Mouse (Mus musculus) stomach, embryonic 14.5 days (tissue): ENCODE measurements around the gene Klk12. TPM values are rescaled to one million over a fixed set of nuclear protein-coding genes. Genes with fewer than 3 reads are reported as not detected.

Experiments
- ATAC-seq: fragments of 200-750 bp; cut with Nextera tagmentation; 2 replicates; pipeline ENCODE4 v1.8.0; 2017; ENCODE audit warnings: low read depth, moderate TSS enrichment; ENCODE audit not compliant: insufficient number of reproducible peaks, insufficient read depth, low FRiP score
- H3K27ac ChIP-seq: fragments of 300-500 bp; sonication (generic); 2 replicates; pipeline ENCODE4 v1.5.1; 2014; ENCODE audit warnings: mild to moderate bottlenecking, low read length, moderate library complexity, mixed read lengths
- H3K27me3 ChIP-seq: fragments of 300-500 bp; sonication (generic); 2 replicates; pipeline ENCODE4 v1.6.1; 2014; ENCODE audit warnings: low read length, control low read depth, mixed read lengths; ENCODE audit not compliant: control insufficient read depth, insufficient read depth
- H3K36me3 ChIP-seq: fragments of 300-500 bp; sonication (generic); 2 replicates; pipeline ENCODE4 v1.6.1; 2014; ENCODE audit warnings: mild to moderate bottlenecking, control low read depth, low read length, moderate library complexity, mixed read lengths; ENCODE audit not compliant: control insufficient read depth, insufficient read depth
- H3K4me1 ChIP-seq: fragments of 300-500 bp; sonication (generic); 2 replicates; pipeline ENCODE4 v1.6.1; 2014; ENCODE audit warnings: low read length, control low read depth, mixed read lengths; ENCODE audit not compliant: control insufficient read depth, insufficient read depth
- H3K4me2 ChIP-seq: fragments of 300-500 bp; sonication (generic); replicated peaks from 2 replicates; pipeline ENCODE4 v1.6.1; 2014; ENCODE audit warnings: low read depth, low read length, control low read depth
- H3K4me3 ChIP-seq: fragments of 300-500 bp; sonication (generic); 2 replicates; pipeline ENCODE4 v1.5.1; 2014; ENCODE audit warnings: low read depth, low read length, control low read depth
- H3K9ac ChIP-seq: fragments of 300-500 bp; sonication (generic); replicated peaks from 2 replicates; pipeline ENCODE4 v1.6.1; 2014; ENCODE audit warnings: low read depth, mild to moderate bottlenecking, control low read depth, low read length, moderate library complexity, mixed read lengths
- H3K9me3 ChIP-seq: fragments of 300-500 bp; sonication (generic); 2 replicates; pipeline ENCODE4 v1.6.1; 2016; ENCODE audit warnings: low read depth, low read length, control low read depth; ENCODE audit not compliant: control insufficient read depth
- WGBS: fragments of 180-500 bp; shearing (Covaris S2); extraction: QIAGEN DNeasy Blood & Tissue Kit; methylation state at CpG from one replicate; pipeline ENCODE4 v1.1.7; 2014; 5-methylcytosine and 5-hydroxymethylcytosine counted together
- polyA plus RNA-seq: library from polyadenylated mRNA; unstranded; fragments of >200 nt; fragmentation: Nextera tagmentation; extraction: Ambion mirVana; gene quantifications from 2 replicates; pipeline ENCODE4 v1.2.1, GENCODE M21; 2014

The Klk12 gene
- polyA plus RNA-seq, 1 experiment from 2014 or later = 0.27 TPM

DNA sequence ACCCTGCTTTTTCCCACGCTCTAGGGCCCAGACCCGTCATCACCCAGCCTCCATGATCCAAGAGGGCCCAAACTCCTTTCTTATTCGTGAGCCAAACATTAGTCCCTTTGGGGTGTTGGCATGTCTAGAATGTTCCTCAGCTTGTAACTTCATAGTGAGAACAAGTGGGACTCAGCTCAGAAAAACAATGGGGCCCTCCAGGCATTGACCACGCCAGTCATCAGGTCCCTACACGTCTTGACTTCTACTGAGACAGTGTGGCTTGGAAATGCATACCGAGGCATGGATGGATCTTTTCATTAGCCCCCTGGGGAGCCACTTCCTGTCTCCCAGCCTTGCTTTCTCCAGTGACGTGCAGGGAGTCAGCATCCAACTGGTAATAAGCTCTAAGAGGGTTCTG, 31.2 kb downstream of the Klk12 start:
- Histone ChIP-seq H3K4me1 (peaks cover 4% of the 10 kb centered on the region; the same call in 1 of the 2 replicates), H3K9ac (no peak overlapping the region), H3K9me3 (no peaks in the 10 kb centered on the region), H3K27ac (no peak overlapping the region), H3K27me3 (0 out of 2 replicates have a peak, but pooled peaks cover 3% of the 10 kb centered on the region), H3K36me3 (no peaks in the 10 kb centered on the region), H3K4me2 (no peak overlapping the region), H3K4me3 (no peak overlapping the region)
- ATAC-seq = no peak
- 76% methylated on average over 7 of the region's 7 CpGs for WGBS

DNA sequence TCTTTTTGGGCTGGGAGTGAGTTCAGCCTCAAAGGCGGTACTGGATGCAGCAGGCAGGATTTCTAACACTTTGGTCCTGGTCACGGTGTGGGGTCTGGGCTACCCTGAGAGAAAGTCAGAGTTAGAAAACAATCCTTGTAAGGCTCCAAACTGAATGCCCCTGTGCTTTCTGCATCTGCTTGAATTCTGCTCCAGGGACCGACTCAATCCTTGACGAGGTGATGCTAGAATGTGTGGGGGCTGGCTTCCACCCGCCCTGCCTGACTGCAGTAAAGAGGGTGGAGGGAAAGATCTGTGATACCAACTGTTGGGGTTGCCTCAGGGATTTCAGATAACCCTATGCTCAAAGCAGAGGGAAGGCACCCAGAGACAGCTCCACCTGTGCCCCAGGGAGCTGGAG, 42.3 kb downstream of the Klk12 start, which contains the start of gene Klk7:
Gene Klk7 (plus strand): TSS at position 301 of the 400 bp plus-strand sequence.
- no peaks in the 10 kb centered on the region for H3K4me1 ChIP-seq
- H3K4me3 ChIP-seq = no peak within 1 kb of the TSS
- H3K27ac ChIP-seq = no peak within 1 kb of the TSS
- ATAC-seq = no peak
- no peaks in the 10 kb centered on the region for H3K9me3 ChIP-seq
- H3K4me2 ChIP-seq = no peak within 1 kb of the TSS
- WGBS = 42% methylated on average over 5 of the region's 5 CpGs
- no peaks in the 10 kb centered on the region for H3K36me3 ChIP-seq
- no peaks in the 10 kb centered on the region for H3K27me3 ChIP-seq
- no peak within 1 kb of the TSS for H3K9ac ChIP-seq

DNA sequence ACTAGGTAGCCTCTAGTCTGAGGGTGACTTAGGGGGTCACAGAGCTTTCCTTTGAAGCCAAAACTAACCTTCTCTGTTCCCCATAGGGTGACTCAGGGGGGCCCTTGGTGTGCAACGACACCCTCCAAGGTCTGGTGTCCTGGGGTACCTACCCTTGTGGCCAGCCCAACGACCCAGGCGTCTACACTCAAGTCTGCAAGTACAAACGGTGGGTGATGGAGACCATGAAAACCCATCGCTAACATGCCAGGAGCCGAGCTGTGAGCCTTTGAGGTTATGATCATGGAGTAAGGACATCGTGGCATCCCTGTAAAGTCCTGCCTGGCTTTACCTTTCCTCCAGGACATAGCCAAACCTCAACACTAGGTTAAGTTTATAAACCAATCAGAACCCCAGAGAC, 46.5 kb downstream of the Klk12 start:
- WGBS = 89% methylated on average over 7 of the region's 7 CpGs
- H3K27ac ChIP-seq = no peak overlapping the region
- H3K36me3 ChIP-seq = no peaks in the 10 kb centered on the region
- no peak overlapping the region for H3K4me2 ChIP-seq
- no peak for ATAC-seq
- H3K4me1 ChIP-seq = no peaks in the 10 kb centered on the region
- H3K27me3 ChIP-seq = no peaks in the 10 kb centered on the region
- no peak overlapping the region for H3K9ac ChIP-seq
- no peaks in the 10 kb centered on the region for H3K9me3 ChIP-seq
- no peak overlapping the region for H3K4me3 ChIP-seq

DNA sequence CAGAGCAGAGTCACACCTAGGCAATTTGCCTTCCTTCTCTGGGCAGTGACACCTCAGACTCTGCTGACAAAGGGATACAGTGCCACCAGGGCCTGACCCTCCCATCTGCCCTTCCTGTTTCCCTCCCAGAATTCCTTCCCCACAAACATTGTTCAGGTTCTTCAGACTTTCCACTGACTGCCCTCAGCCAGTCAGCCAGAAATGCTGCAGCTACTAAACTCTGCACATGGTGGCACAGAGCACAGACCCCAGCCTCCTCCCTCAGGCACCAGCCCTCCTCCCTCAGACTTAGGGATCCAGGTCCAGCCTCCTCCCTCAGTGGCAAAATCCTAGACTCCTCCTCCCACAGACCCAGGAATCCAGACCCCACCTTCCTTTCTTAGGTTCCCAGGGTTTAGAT, 48.0 kb downstream of the Klk12 start:
- ATAC-seq = no peak
- no peaks in the 10 kb centered on the region for H3K27me3 ChIP-seq
- no peak overlapping the region for H3K27ac ChIP-seq
- no peak overlapping the region for H3K4me3 ChIP-seq
- H3K9me3 ChIP-seq = no peaks in the 10 kb centered on the region
- H3K36me3 ChIP-seq = no peaks in the 10 kb centered on the region
- no peak overlapping the region for H3K9ac ChIP-seq
- no peaks in the 10 kb centered on the region for H3K4me1 ChIP-seq
- H3K4me2 ChIP-seq = no peak overlapping the region

DNA sequence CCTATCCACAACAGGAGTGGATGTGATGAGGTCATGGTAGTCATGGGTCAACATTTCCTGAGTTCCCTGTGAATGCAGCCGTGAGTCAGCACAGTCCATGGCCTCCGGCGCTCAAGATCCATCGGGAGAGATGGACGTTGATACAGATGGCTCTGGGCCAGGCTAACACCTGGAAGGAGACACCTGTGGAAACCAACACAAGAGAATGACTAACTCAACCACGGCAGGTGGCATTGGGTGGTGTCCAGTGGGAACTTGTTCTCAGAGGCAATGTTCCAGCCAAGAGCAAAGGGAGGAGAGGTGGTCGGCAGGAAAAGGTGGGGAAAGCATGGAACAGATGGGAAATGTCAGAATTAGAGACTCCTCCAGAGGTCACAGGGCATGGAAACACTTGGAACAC, 52.9 kb downstream of the Klk12 start:
- WGBS = 79% methylated on average over 7 of the region's 7 CpGs
- Histone ChIP-seq H3K4me2 (no peak overlapping the region), H3K9ac (no peak overlapping the region), H3K36me3 (no peaks in the 10 kb centered on the region), H3K4me3 (no peak overlapping the region), H3K4me1 (no peaks in the 10 kb centered on the region), H3K9me3 (no peaks in the 10 kb centered on the region), H3K27ac (no peak overlapping the region), H3K27me3 (no peaks in the 10 kb centered on the region)
- no peak for ATAC-seq

Other genes starting within 250 kb of the Klk12 start
- gene Cd33, start 224.5 kb upstream of the Klk12 start, polyA plus RNA-seq = 1.9 and 4.3 TPM in 2 replicates
- 3.2 and 5.0 TPM in 2 replicates for gene Zfp658, start 206.6 kb upstream of the Klk12 start, polyA plus RNA-seq
- gene Zfp719, start 189.3 kb upstream of the Klk12 start, polyA plus RNA-seq = 14.7 and 14.8 TPM in 2 replicates
- gene Zfp819, start 161.7 kb upstream of the Klk12 start, polyA plus RNA-seq = 0.23 and 0.36 TPM in 2 replicates
- 0.17 TPM in 1 of 2 replicates, not detected in the other for gene Ceacam18, start 134.2 kb upstream of the Klk12 start, polyA plus RNA-seq
- gene Siglece, start 108.7 kb upstream of the Klk12 start, polyA plus RNA-seq = 0.80 and 0.95 TPM in 2 replicates
- 11.0 TPM in 2 replicates for gene Ctu1, start 96.9 kb upstream of the Klk12 start, polyA plus RNA-seq
- 0.32 TPM in 1 of 2 replicates, not detected in the other for gene Klk14, start 78.5 kb upstream of the Klk12 start, polyA plus RNA-seq
- 1.6 and 1.8 TPM in 2 replicates for gene Klk13, start 56.3 kb upstream of the Klk12 start, polyA plus RNA-seq
- gene Klk11, start 5.7 kb downstream of the Klk12 start, polyA plus RNA-seq = 2.6 TPM in 2 replicates
- gene Klk10, start 12.1 kb downstream of the Klk12 start, polyA plus RNA-seq = 3.1 and 3.5 TPM in 2 replicates
- 0.17 TPM in 1 of 2 replicates, not detected in the other for gene Klk9, start 23.0 kb downstream of the Klk12 start, polyA plus RNA-seq
- 28.5 and 39.0 TPM in 2 replicates for gene Klk8, start 28.7 kb downstream of the Klk12 start, polyA plus RNA-seq
- not detected in 2 replicates for gene Klk7, start 42.4 kb downstream of the Klk12 start, polyA plus RNA-seq
- not detected in 2 replicates for gene Klk6, start 55.6 kb downstream of the Klk12 start, polyA plus RNA-seq
- not detected in 2 replicates for gene Klk5, start 73.1 kb downstream of the Klk12 start, polyA plus RNA-seq
- gene Klk4, start 112.3 kb downstream of the Klk12 start, polyA plus RNA-seq = not detected in 2 replicates
- gene Klk15, start 164.8 kb downstream of the Klk12 start, polyA plus RNA-seq = not detected in 2 replicates
- not detected in 2 replicates for gene Klk1b8, start 181.8 kb downstream of the Klk12 start, polyA plus RNA-seq
- not detected in 2 replicates for gene Klk1b1, start 197.9 kb downstream of the Klk12 start, polyA plus RNA-seq
- not detected in 2 replicates for gene Klk1b9, start 207.2 kb downstream of the Klk12 start, polyA plus RNA-seq
- gene Klk1b11, start 227.0 kb downstream of the Klk12 start, polyA plus RNA-seq = not detected in 2 replicates
- gene Klk1b26, start 243.3 kb downstream of the Klk12 start, polyA plus RNA-seq = not detected in 2 replicates